Mouse (Mus musculus) layer of hippocampus, adult 9-10 months (tissue): ENCODE results near the gene Ndufa12.

Experiments used
- DNase-seq: peaks from one replicate; pipeline ENCODE4 v3.0.0; 2022; ENCODE audit warnings: low spot score

Gene Ndufa12

DNA sequence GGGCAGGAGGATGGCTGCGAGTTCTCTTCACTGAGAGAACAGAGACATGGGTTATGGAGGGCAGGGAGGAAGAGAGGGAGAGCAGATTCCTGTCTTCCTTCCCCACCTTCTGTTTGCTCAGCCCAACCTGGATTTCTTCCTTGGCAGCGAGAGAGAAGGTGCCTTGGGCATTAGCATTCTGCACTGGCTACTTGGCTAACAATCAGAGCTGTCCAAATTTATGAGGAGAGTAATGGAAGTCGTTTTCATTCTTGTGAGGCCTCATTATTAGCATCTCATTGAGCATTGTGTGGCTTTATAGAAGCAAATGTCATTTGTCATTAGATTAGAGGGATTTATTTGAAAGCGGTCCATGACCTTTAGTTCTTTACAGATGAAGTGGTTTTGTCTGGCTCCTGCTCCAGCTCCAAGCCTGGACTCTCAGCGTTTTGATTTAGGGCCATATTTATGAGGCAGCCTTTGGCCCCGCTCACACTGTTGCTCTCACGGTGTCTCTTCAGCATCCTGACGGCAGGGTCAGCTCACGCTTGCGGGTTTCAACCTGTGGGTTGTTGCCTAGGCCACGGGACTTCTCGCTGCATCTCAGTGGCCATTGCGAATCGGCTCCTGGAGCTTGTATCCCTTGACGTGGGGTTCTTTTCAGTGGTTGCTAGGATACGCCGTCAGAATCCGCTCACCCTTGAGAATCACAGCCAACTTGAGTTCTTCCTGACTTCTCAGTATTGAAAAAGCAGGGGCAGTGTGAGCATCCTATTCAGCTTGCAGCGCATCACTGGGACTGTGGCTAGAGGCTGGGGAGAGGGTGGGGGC lies 31.9 kb downstream of the Ndufa12 start:
- no peak for DNase-seq

DNA sequence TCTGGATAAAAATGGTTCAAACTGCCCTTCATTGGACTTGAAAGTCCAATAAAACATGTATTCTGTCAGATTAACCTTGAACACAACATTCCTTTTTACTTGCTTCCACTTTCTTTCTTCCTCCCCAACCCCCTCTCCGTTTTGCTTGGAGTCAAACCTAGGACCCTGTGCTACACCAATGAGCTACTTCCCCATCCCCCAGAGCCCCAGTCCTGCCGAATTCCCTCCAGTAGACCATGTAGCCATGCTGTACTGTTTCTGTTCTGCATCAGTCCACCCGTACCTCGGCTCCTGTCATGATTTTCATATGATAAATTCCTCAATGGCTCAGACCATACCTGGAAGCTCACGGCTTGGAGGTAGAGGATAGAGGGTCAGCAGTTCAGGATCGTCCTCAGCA lies 32.5 kb downstream of the Ndufa12 start:
- no peak for DNase-seq

DNA sequence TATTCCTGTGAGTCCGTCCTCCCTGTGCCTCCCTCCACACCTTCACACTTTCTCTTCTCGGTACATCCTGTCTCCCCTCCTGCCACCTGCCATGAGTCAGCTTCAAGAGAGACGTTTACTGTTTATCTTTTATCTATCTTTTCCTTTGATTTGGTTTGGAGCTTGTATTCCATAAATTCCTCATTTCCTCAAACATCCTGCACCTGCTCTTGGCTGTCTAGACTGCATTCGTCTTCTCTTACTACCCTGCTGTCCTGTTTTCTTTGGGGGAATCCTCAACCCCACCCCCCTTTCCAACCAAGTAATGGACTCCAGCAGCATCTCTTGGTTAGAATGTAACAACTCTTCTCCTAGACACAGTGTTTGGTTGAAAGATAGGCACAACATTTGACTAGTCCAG lies 36.7 kb downstream of the Ndufa12 start:
- no peak for DNase-seq

DNA sequence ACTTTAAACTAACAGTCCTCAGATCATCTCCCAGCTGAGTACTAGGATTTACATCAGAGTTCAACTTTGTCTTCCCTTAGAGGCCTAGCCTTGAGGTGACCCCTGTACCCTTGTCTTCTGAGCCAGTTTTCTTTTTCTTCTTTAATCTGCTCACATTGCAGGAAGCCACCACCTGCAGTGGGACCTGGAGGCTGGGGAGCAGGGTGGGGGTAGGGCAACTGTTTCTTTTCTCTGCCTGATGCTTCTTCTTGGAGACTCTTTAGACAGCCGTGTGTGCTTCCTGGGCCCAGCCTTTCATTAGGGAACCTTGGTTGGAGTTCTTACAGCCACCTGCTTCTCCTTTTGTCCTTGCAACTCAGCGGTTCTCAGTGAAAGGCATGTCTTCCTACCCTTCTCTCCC lies 42.8 kb downstream of the Ndufa12 start:
- no peak for DNase-seq

DNA sequence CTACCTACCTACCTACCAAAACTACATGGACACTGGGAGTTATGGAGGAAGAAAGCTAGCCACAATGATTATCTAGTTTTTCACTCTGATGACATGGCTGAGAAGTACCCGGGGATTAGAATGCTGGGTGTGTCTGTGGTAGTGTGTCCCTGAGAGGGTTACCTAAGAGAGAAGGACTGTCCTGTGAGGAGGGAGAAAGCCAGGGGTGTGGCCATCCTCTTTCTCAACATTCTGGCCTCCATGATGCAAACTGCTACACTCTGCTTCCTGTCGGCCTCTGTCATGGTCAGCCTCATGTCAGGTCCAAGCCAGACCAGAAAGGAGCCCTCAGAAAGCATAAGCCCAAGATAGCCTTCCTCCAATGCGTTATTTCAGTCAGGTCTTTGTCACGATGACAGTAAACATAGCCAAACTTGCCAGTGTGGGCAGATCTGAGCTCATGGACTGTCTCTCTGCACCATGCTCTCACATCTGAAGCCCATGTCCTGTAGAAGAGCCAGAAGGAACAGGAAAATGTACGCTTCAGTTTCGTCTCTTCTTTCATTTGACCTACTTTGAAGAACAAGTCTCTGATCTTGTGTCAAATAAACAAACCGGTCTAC lies 49.3 kb downstream of the Ndufa12 start:
- no peak for DNase-seq

DNA sequence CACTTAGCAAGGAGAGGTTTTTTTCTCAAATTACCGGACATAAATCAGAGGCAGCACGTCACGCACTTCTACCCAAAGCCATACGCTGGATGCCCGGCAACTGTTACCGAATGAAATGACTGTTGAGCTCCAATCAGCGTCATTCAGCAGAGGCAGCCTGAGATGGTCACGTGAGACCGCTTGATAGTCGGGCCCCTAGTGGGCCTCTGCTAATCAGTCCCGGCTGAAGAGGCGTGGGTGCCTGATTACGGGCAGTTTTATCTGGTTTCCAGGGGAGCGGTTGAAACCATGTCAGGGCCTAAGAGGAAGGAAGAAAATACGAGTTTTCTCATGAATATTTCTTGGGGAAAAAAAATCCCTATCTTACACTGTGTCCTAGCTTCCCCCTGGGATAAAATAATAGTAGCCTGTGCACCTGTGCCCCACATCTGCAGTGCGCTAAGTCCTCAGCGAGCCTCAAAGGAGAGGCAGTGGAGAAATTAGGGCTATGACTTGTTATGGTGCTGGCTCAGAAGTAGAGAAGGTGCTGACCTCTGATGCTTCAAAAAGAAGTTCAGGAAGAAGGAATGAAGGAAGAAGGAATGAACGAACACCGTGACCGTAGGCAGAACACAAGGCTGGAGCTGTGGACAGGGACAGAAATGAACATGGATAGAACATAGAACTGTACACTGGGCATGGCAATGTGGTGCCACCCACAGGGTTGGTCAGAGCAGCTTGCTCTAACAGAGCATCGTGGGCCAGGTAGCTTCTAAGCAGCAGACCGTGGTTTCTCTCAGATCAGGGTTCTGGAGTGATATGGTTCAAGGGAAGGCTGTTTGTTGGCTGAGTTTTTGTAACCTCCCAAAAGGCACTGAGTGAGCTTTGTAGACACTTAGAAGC lies 51.3 kb downstream of the Ndufa12 start:
- DNase-seq, result peak; percentile 9

DNA sequence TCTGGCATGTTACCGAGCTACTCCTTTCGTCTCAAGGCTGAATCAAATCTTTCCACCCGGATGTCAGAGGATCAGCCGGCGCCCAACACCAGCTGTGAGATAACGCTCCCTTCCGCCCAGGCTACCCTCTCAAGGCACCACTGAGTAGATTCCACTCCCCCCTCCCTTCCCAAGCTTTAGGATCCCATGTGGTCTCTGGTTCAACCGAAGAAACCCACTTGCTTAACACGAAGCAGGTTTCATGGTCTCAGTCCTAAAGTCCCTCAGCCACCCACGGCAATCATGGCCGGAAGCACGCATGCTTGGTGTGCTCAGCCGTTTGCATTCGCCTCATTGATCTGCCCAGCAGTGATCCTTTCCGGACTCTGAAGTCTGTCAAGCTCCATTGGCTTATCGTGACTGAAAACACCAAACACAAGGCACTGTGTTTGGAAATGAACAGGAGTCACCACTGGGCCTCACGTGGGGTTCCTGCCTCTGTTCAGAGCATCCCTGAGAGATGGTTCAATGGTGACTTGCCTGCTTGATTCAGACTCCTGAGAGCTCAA lies 54.8 kb downstream of the Ndufa12 start:
- DNase-seq, result no peak

DNA sequence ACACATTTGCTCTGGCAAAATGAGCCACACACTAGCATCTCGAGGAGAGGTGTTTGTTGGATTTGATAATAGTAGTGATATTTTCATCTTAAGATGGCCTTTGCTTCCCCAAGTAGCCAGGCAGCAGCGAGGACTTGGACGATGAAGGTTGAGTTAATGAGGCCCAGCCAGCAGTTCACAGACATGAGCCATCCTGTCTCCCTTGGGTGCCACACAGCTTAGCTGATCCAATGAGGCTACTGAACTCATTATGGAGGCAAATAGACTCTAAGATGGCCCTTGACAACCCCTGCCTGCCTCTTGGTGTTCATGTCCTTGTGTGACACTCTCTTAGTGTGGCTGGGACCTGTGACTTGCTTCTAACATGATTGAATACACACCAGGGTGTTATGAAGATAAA lies 56.2 kb downstream of the Ndufa12 start:
- no peak for DNase-seq

DNA sequence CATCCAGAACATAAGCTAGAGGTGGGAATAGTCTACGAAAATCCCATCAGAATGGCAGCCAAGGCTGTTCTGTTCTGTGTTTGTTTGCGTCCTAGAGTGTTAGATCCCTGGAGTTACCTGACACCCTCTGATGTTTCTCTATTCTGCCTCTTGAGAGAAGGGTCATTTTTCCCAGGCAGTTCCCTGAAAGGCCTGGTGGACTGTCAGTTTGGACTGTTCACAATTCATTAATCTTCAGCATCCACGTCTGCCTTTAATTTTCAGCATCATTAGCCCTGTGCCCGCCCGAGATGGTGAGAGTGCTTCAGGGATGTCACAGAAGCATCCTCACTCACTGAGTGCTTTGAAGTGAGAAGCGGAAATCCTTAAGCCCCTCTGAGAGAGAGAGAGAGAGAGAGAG lies 57.2 kb downstream of the Ndufa12 start:
- DNase-seq, result no peak

DNA sequence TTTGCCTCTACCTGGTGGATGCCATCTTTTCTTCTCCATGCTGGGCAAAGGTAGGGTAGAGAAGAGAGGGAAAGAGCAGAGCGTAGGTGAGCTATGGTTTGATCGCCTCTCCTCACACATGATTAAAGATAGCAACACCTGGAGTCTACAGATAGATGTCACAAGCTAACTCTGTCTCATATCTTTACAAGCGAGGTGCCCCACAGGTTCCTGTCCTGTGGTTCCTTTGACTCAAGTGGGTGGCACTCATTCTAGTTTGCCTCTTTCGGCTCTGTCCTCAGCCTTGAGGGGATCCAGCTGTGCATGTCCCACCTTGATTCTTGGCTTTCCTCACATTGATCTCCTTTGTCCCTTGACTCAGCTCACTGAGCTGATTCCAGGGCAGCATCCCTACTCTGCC lies 58.0 kb downstream of the Ndufa12 start:
- DNase-seq, result no peak

DNA sequence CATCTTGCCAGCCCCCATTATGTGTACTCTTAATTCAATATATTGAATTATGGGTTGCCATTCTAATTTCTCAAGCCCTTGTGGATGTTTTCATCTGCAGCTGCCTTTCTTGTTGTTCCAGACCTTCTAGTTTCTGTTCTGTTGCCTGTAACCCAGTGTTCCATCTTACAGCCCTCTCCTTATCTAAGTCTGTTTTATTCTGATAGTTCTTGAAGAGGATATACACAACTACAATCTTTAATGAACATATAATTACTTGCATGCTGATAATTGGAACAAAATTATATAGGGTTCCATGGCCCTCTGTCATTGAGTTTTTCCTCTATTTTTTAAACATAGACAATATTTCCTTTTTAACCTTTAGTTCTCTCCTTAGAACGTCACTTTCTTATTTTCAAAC lies 62.0 kb downstream of the Ndufa12 start:
- DNase-seq, result no peak

DNA sequence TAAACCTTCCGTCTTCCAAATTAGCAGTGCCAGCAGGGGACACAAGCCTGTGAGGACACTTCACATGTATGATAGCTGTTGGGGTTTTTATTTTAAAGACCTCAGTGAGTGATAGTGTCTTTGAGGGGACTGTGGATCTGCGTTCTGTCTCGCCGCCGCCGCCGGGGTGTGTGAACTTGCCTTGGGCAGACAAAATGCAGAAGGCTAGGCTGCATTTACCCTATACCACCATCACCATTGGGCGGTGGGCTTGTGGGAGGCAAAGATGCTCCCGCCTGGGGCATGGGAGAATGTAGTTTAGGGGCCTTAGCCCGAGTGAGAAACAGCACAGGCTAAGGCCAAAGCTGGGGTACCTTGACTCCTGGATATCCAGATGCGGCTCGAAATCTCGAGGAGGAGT lies 64.1 kb downstream of the Ndufa12 start:
- DNase-seq, result no peak

DNA sequence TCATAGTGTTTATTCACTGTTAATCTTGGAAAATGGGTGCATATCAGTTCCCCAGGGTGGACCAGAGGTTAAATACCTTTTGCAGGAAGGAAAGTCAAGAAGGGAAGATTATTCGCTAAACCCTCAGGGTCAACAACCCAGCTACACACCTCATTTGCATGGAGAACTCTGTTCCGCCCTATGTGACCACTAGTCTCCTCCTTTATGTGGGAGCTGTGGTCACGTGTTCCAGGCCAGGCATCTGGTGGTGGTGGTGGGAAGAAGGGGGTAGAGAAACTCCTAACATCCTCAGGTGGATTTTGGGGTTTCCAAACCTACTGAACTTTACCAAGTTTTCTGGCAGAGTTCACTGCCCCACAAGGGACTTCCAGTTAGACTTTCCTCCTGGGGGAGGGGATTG lies 64.7 kb downstream of the Ndufa12 start:
- DNase-seq, result no peak

DNA sequence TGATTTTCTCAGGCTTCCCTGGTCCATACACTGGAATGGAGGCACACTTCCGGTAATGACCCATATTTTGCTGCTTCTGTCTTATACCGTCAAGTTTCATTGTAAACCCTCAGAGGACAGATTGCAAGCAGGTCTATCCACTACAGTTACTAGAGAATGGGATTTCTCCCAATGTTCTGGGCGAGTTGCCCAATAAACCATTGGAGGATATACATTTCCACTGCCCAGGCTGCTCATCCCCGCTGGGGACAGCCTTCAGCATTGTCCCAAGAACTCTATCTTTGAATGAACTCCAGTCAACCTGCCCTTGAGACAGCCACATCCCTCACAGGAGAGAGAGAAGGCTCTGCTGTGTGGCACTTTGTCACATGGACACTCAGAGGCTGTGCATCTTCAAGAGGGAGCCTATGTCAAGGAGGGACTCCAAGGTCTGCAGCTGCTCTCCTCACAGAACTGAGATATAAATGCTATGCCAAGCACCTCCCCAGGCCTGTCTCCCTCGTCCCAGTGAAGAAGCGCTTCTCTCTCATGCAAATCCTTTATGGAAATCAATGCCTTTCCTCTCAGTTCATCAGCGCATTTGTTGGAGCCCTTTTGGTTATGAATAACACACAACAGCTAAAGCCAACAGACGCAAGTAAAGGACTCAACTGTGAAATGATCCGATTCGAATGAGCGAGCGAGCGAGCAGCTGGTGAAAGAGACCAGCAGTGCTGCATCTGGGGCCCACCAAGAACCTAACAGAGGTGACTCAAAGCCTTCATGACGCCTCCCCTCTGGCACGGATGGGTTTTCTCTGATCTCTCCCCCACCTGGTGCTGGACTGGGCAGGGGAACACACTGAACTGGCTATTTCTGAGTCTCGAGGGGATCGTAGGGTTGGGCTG lies 67.4 kb downstream of the Ndufa12 start:
- DNase-seq, result no peak
